Mouse (Mus musculus) liver, embryonic 14.5 days (tissue): Measurements from ENCODE around the gene Nhlrc2.
"Not testable (repeated sequence)": the region's sequence is repeated elsewhere in the genome, so short reads cannot be mapped to it uniquely, and the experiment has no call there.

ENCODE experiments used
- CTCF ChIP-seq: IDR thresholded peaks from 2 replicates; pipeline ENCODE4 v1.5.1; 2016; ENCODE audit warnings: antibody characterized with exemption, low read depth, control low read depth
- EP300 ChIP-seq: IDR thresholded peaks from 2 replicates; pipeline ENCODE4 v1.6.1; 2016; ENCODE audit warnings: antibody characterized with exemption, low read depth

- not testable (repeated sequence) for TF ChIP-seq CTCF, EP300
These were observed 45.0 kb upstream of the Nhlrc2 start for GRCm38 (mm10) chr19:56503069-56503468.
